Mouse (Mus musculus) embryonic facial prominence, embryonic 11.5 days (tissue): ENCODE results near the gene Psme2b. TPM values are rescaled to one million over a fixed set of nuclear protein-coding genes. Genes with fewer than 3 reads are reported as not detected.
"Not testable (repeated sequence)": the region's sequence is repeated elsewhere in the genome, so short reads cannot be mapped to it uniquely, and the experiment has no call there.

Experiments
- ATAC-seq: fragments of 200-750 bp; cut with Nextera tagmentation; replicated peaks from 2 replicates; pipeline ENCODE4 v1.8.0; 2017; ENCODE audit warnings: low read depth; ENCODE audit not compliant: insufficient number of reproducible peaks, low FRiP score, low TSS enrichment
- DNase-seq: peaks from one replicate; pipeline ENCODE4 v3.0.0-alpha.2; 2015; ENCODE audit warnings: low spot score
- H3K27ac ChIP-seq: fragments of 300-500 bp; sonication (generic); replicated peaks from 2 replicates; pipeline ENCODE4 v1.5.1; 2014; ENCODE audit warnings: mild to moderate bottlenecking, low read depth, low read length, control low read depth
- H3K27me3 ChIP-seq: fragments of 300-500 bp; sonication (generic); 2 replicates; pipeline ENCODE4 v1.6.1; 2014; ENCODE audit warnings: mild to moderate bottlenecking, low read length, moderate library complexity, mixed read lengths; ENCODE audit not compliant: control insufficient read depth, insufficient read depth
- H3K36me3 ChIP-seq: fragments of 300-500 bp; sonication (generic); replicated peaks from 2 replicates; pipeline ENCODE4 v1.6.1; 2014; ENCODE audit warnings: low read depth, mild to moderate bottlenecking, low read length, moderate library complexity, mixed read lengths; ENCODE audit not compliant: control insufficient read depth, insufficient read depth
- H3K4me1 ChIP-seq: fragments of 300-500 bp; sonication (generic); 2 replicates; pipeline ENCODE4 v1.6.1; 2014; ENCODE audit warnings: low read length, mixed read lengths; ENCODE audit not compliant: control insufficient read depth, insufficient read depth
- H3K4me2 ChIP-seq: fragments of 300-500 bp; sonication (generic); 2 replicates; pipeline ENCODE4 v1.6.1; 2014; ENCODE audit warnings: low read depth, mild to moderate bottlenecking, control low read depth, low read length, moderate library complexity
- H3K4me3 ChIP-seq: fragments of 300-500 bp; sonication (generic); 2 replicates; pipeline ENCODE4 v1.5.1; 2014; ENCODE audit warnings: low read depth, low read length, control low read depth
- H3K9ac ChIP-seq: fragments of 300-500 bp; sonication (generic); replicated peaks from 2 replicates; pipeline ENCODE4 v1.6.1; 2014; ENCODE audit warnings: mild to moderate bottlenecking, control low read depth, low read length
- H3K9me3 ChIP-seq: fragments of 300-500 bp; sonication (generic); replicated peaks from 2 replicates; pipeline ENCODE4 v1.6.1; 2016; ENCODE audit warnings: mild to moderate bottlenecking, low read length, inconsistent platforms, mixed read lengths; ENCODE audit not compliant: control insufficient read depth
- WGBS: fragments of 180-500 bp; shearing (Covaris S2); extraction: QIAGEN DNeasy Blood & Tissue Kit; methylation state at CpG from one replicate; pipeline ENCODE4 v1.1.7; 2014; 5-methylcytosine and 5-hydroxymethylcytosine counted together
- polyA plus RNA-seq: library from polyadenylated mRNA; unstranded; fragments of >200 nt; fragmentation: Nextera tagmentation; extraction: Ambion mirVana; gene quantifications from 2 replicates; pipeline ENCODE4 v1.2.1, GENCODE M21; 2014

The Psme2b gene
- polyA plus RNA-seq, 1 experiment from 2014 or later = 2.1 TPM

DNA sequence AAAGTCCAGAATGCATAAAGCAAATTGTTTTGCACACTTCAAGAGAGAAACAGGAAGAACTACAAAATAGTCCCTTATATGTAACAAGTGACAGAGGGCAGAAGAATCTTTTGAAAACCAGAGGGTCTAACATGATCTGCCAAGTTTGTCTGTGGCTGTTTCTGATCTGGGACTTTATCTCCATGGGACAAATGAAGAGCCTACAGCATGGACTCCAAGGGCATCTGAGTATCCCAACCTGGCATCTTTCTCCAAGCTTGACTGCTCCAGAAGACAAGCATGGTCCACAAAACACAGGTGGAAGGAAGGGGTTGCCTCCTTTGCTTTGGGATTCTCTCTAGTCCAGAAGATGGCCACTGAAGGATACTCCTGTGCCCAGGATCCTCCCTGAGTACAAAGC is 19.6 kb downstream of the Psme2b start:
- not testable (repeated sequence) for H3K4me3 ChIP-seq, H3K4me2 ChIP-seq, DNase-seq, ATAC-seq, H3K9me3 ChIP-seq, H3K36me3 ChIP-seq, H3K9ac ChIP-seq, H3K27me3 ChIP-seq, H3K4me1 ChIP-seq, H3K27ac ChIP-seq

DNA sequence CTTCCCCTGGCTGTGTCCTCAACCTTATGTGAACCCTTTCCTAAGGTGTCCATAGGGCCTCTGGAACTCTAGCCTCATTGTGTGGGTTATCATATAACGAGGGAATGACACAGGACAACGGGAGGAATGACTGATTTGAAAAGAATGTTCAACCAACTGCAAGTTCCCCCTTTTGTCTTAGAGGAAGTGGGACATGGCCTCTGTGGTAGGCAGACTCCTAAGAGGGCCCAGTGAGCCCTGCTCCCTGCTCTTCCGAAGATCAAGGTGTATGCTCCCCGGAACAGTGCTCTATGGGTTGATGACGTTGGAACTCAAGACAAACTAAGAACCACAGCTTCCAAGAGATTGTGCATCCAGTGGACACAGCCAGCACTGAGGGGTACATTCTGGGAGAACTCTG is 22.2 kb downstream of the Psme2b start:
- H3K36me3 ChIP-seq, H3K9ac ChIP-seq, H3K4me2 ChIP-seq, H3K4me3 ChIP-seq, H3K27ac ChIP-seq, H3K4me1 ChIP-seq, H3K27me3 ChIP-seq, H3K9me3 ChIP-seq, ATAC-seq, DNase-seq: not testable (repeated sequence)
- 83% methylated on average over 5 of the region's 5 CpGs for WGBS

- Histone ChIP-seq H3K9me3 (no peaks in the 10 kb centered on the region), H3K4me2 (no peak overlapping the region), H3K4me1 (no peaks in the 10 kb centered on the region), H3K9ac (no peak overlapping the region), H3K27ac (no peak overlapping the region), H3K36me3 (no peaks in the 10 kb centered on the region), H3K4me3 (no peak overlapping the region), H3K27me3 (no peaks in the 10 kb centered on the region)
- no peak for DNase-seq
- WGBS = 84% methylated on average over 3 of the region's 3 CpGs
- ATAC-seq = no peak
These were observed 27.6 kb downstream of the Psme2b start for GRCm38 (mm10) chr11:48918380-48918779.

GRCm38 (mm10) chr11:48913611-48914010 is 32.4 kb downstream of the Psme2b start:
- no peak for ATAC-seq
- H3K4me3 ChIP-seq = no peak overlapping the region
- no peaks in the 10 kb centered on the region for H3K36me3 ChIP-seq
- H3K4me1 ChIP-seq = no peaks in the 10 kb centered on the region
- H3K9ac ChIP-seq = no peak overlapping the region
- H3K4me2 ChIP-seq = no peak overlapping the region
- DNase-seq = no peak
- WGBS = 89% methylated on average over 1 of the region's 1 CpGs
- H3K9me3 ChIP-seq = no peaks in the 10 kb centered on the region
- no peaks in the 10 kb centered on the region for H3K27me3 ChIP-seq
- H3K27ac ChIP-seq = no peak overlapping the region

- Histone ChIP-seq H3K9me3 (no peaks in the 10 kb centered on the region), H3K4me2 (no peak overlapping the region), H3K27ac (no peak overlapping the region), H3K4me1 (no peaks in the 10 kb centered on the region), H3K9ac (no peak overlapping the region), H3K4me3 (no peak overlapping the region), H3K36me3 (no peaks in the 10 kb centered on the region), H3K27me3 (no peaks in the 10 kb centered on the region)
- 54% methylated on average over 1 of the region's 1 CpGs for WGBS
- ATAC-seq = no peak
- DNase-seq = no peak
These were observed 37.5 kb downstream of the Psme2b start for GRCm38 (mm10) chr11:48908459-48908858.

DNA sequence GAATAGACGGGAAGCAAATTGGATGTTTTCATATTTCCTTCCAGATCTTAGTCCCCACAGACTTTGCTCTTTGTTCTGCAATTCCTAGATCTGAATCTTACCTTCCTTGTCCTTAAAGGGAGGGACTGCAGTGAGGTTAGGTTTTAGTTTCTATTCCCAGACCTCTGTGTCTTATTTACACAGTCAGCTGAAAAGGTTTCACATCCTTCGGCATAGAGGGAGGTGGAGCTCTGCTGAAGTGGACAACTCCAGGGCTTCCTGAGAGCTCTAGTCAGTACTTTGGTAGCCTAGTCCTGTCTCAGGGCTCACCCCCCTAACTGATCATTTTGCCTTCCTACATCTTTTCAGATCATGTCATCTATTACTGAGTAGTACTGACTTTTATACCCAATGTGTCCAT is 44.0 kb downstream of the Psme2b start, which contains the start of gene Gm5431:
Gm5431 (minus strand) TSS at position 194 of the 400 bp plus-strand sequence.
- ATAC-seq = no peak
- Histone ChIP-seq H3K36me3 (no peaks in the 10 kb centered on the region), H3K4me2 (no peak within 1 kb of the TSS), H3K9me3 (no peaks in the 10 kb centered on the region), H3K27ac (no peak within 1 kb of the TSS), H3K4me1 (no peaks in the 10 kb centered on the region), H3K9ac (no peak within 1 kb of the TSS), H3K4me3 (no peak within 1 kb of the TSS), H3K27me3 (no peaks in the 10 kb centered on the region)
- no peak for DNase-seq
- 83% methylated on average over 2 of the region's 2 CpGs for WGBS

GRCm38 (mm10) chr11:48901567-48901930 is 44.4 kb downstream of the Psme2b start:
- not testable (repeated sequence) for H3K4me3 ChIP-seq, H3K9me3 ChIP-seq, H3K4me2 ChIP-seq, H3K27me3 ChIP-seq, ATAC-seq, H3K4me1 ChIP-seq, H3K9ac ChIP-seq, H3K36me3 ChIP-seq, DNase-seq, H3K27ac ChIP-seq
- 89% methylated on average over 1 of the region's 1 CpGs for WGBS

GRCm38 (mm10) chr11:48900654-48901566 is 45.1 kb downstream of the Psme2b start:
- WGBS = 76% methylated on average over 6 of the region's 6 CpGs
- not testable (repeated sequence) for ATAC-seq, H3K4me2 ChIP-seq

More at GRCm38 (mm10) chr11:48900654-48901566, 45.1 kb downstream of the Psme2b start:
- H3K4me3 ChIP-seq, DNase-seq, H3K36me3 ChIP-seq, H3K4me1 ChIP-seq, H3K9me3 ChIP-seq, H3K27ac ChIP-seq, H3K9ac ChIP-seq, H3K27me3 ChIP-seq: not testable (repeated sequence)
